Mouse (Mus musculus) heart, postnatal 0 days (tissue): ENCODE results near the gene Surf6. TPM values are rescaled to one million over a fixed set of nuclear protein-coding genes. Genes with fewer than 3 reads are reported as not detected.

ENCODE experiments used
- ATAC-seq: fragments of 200-750 bp; cut with Nextera tagmentation; 2 replicates; pipeline ENCODE4 v1.8.0; 2017; ENCODE audit warnings: low read depth, moderate number of reproducible peaks, moderate library complexity; ENCODE audit not compliant: insufficient read depth
- DNase-seq: peaks from one replicate; pipeline ENCODE4 v3.0.0-alpha.2; 2016; ENCODE audit warnings: low spot score
- H3K27ac ChIP-seq: fragments of 300-500 bp; sonication (generic); 2 replicates; pipeline ENCODE4 v1.5.1; 2014; ENCODE audit warnings: low read depth, mild to moderate bottlenecking
- H3K27me3 ChIP-seq: fragments of 300-500 bp; sonication (generic); 2 replicates; pipeline ENCODE4 v1.6.1; 2014; ENCODE audit warnings: low read length, mixed read lengths; ENCODE audit not compliant: control insufficient read depth, insufficient read depth
- H3K36me3 ChIP-seq: fragments of 300-500 bp; sonication (generic); replicated peaks from 2 replicates; pipeline ENCODE4 v1.6.1; 2014; ENCODE audit warnings: low read length, mixed read lengths; ENCODE audit not compliant: control insufficient read depth, insufficient read depth
- H3K4me1 ChIP-seq: fragments of 300-500 bp; sonication (generic); 2 replicates; pipeline ENCODE4 v1.6.1; 2014; ENCODE audit warnings: antibody characterized with exemption; ENCODE audit not compliant: control insufficient read depth, insufficient read depth
- H3K4me2 ChIP-seq: fragments of 300-500 bp; sonication (generic); 2 replicates; pipeline ENCODE4 v1.6.1; 2014; ENCODE audit warnings: low read depth, mild to moderate bottlenecking, low read length, moderate library complexity
- H3K4me3 ChIP-seq: fragments of 300-500 bp; sonication (generic); 2 replicates; pipeline ENCODE4 v1.5.1; 2014; ENCODE audit warnings: low read depth, low read length
- H3K9ac ChIP-seq: fragments of 300-500 bp; sonication (generic); replicated peaks from 2 replicates; pipeline ENCODE4 v1.6.1; 2014; ENCODE audit warnings: low read depth, low read length, mixed read lengths
- H3K9me3 ChIP-seq: fragments of 300-500 bp; sonication (generic); replicated peaks from 2 replicates; pipeline ENCODE4 v1.6.1; 2016; ENCODE audit warnings: low read length; ENCODE audit not compliant: control insufficient read depth
- CTCF ChIP-seq: IDR thresholded peaks from 2 replicates; pipeline ENCODE4 v1.5.1; 2016; ENCODE audit warnings: antibody characterized with exemption, control low read depth, low read depth
- EP300 ChIP-seq: IDR thresholded peaks from 2 replicates; pipeline ENCODE4 v1.6.1; 2016; ENCODE audit warnings: antibody characterized with exemption, low read depth
- WGBS: fragments of 180-500 bp; shearing (Covaris S2); extraction: QIAGEN DNeasy Blood & Tissue Kit; methylation state at CpG from one replicate; pipeline ENCODE4 v1.1.7; 2014; 5-methylcytosine and 5-hydroxymethylcytosine counted together
- polyA plus RNA-seq: library from polyadenylated mRNA; unstranded; fragments of >200 nt; fragmentation: Nextera tagmentation; extraction: Ambion mirVana; gene quantifications from 2 replicates; pipeline ENCODE4 v1.2.1, GENCODE M21; 2015
- total RNA-seq: library from RNA; depleted of rRNA; stranded (reverse); fragments of >200 nt; gene quantifications from 2 replicates; pipeline ENCODE4 v1.2.3, GENCODE M21; 2014; ENCODE audit warnings: low replicate concordance

Surf6 gene
- total and polyA plus RNA-seq, 2 experiments from 2014 or later, result 7.3 to 9.8 TPM

GRCm38 (mm10) chr2:26910994-26911765, 8.5 kb upstream of the Surf6 start:
- peak overlapping the region; percentile 89 for H3K9ac ChIP-seq
- WGBS, result 2% methylated on average over 37 of the region's 37 CpGs
- H3K27ac ChIP-seq, result peak overlapping the region; percentile 87
- peak; percentile 62 for ATAC-seq
- TF ChIP-seq EP300, result no peak
- TF ChIP-seq CTCF, result no peak
- no peaks in the 10 kb centered on the region for H3K27me3 ChIP-seq
- peak overlapping the region; percentile 68 for H3K4me3 ChIP-seq
- H3K4me1 ChIP-seq, result peaks cover 28% of the 10 kb centered on the region
- H3K36me3 ChIP-seq, result peaks cover 48% of the 10 kb centered on the region
- H3K4me2 ChIP-seq, result peak overlapping the region; percentile 97
- DNase-seq, result peak; percentile 60
- H3K9me3 ChIP-seq, result no peaks in the 10 kb centered on the region

GRCm38 (mm10) chr2:26910124-26910993, 7.7 kb upstream of the Surf6 start, which contains the start of the genes Med22 and Rpl7a:
Med22 (minus strand) TSS chr2:26910677.
Rpl7a (plus strand) TSS chr2:26910764.
- Histone ChIP-seq H3K9me3 (no peaks in the 10 kb centered on the region), H3K4me3 (peak within 1 kb of the TSS; percentile 68), H3K27ac (peak within 1 kb of the TSS; percentile 87), H3K4me1 (peaks cover 27% of the 10 kb centered on the region), H3K9ac (peak within 1 kb of the TSS; percentile 89), H3K4me2 (peak within 1 kb of the TSS; percentile 97), H3K36me3 (peaks cover 56% of the 10 kb centered on the region), H3K27me3 (no peaks in the 10 kb centered on the region)
- WGBS, result under 1% methylated on average over 74 of the region's 74 CpGs
- TF ChIP-seq EP300 (peak; percentile 95), CTCF (no peak)
- peak; percentile 96 for DNase-seq
- peak; percentile 94 for ATAC-seq

- TF ChIP-seq EP300 (no peak), CTCF (no peak)
- H3K27ac ChIP-seq, result peak overlapping the region; percentile 87
- peak overlapping the region; percentile 68 for H3K4me3 ChIP-seq
- peak overlapping the region; percentile 67 for H3K4me2 ChIP-seq
- H3K27me3 ChIP-seq, result no peaks in the 10 kb centered on the region
- peaks cover 23% of the 10 kb centered on the region for H3K4me1 ChIP-seq
- no peaks in the 10 kb centered on the region for H3K9me3 ChIP-seq
- ATAC-seq (no peak), DNase-seq (no peak)
- H3K9ac ChIP-seq, result peak overlapping the region; percentile 70
- peaks cover 52% of the 10 kb centered on the region for H3K36me3 ChIP-seq
Observed at GRCm38 (mm10) chr2:26909387-26909784, 6.7 kb upstream of the Surf6 start.

- peaks cover 24% of the 10 kb centered on the region for H3K4me1 ChIP-seq
- H3K4me3 ChIP-seq, result 0 out of 2 replicates have a peak overlapping the region, but pooled peaks have one; percentile 68
- H3K36me3 ChIP-seq, result peaks cover 46% of the 10 kb centered on the region
- H3K4me2 ChIP-seq, result peak overlapping the region; percentile 67
- no peak for DNase-seq
- no peak overlapping the region for H3K27ac ChIP-seq
- H3K9ac ChIP-seq, result peak overlapping the region; percentile 21; the same call in 1 of the 2 replicates
- no peaks in the 10 kb centered on the region for H3K27me3 ChIP-seq
- TF ChIP-seq CTCF, result no peak
- TF ChIP-seq EP300, result no peak
- 73% methylated on average over 18 of the region's 18 CpGs for WGBS
- ATAC-seq, result no peak
- H3K9me3 ChIP-seq, result no peaks in the 10 kb centered on the region
Observed at GRCm38 (mm10) chr2:26908710-26909386, 6.2 kb upstream of the Surf6 start.

GRCm38 (mm10) chr2:26907109-26907508, 4.4 kb upstream of the Surf6 start:
- Histone ChIP-seq H3K27me3 (no peaks in the 10 kb centered on the region), H3K27ac (no peak overlapping the region), H3K9me3 (no peaks in the 10 kb centered on the region), H3K4me1 (peaks cover 27% of the 10 kb centered on the region), H3K4me2 (no peak overlapping the region), H3K4me3 (no peak overlapping the region), H3K9ac (no peak overlapping the region), H3K36me3 (peaks cover 29% of the 10 kb centered on the region)
- WGBS, result 57% methylated on average over 4 of the region's 4 CpGs
- no peak for DNase-seq
- TF ChIP-seq CTCF, result peak; percentile 63
- TF ChIP-seq EP300, result no peak
- no peak for ATAC-seq
